26 mouse cellular contexts compared by ENCODE assay signal in genomic region chr8:30797341-30797740, GRCm38 (mm10).
DNase-seq lines count a peak whose midpoint lies in the region; ATAC-seq lines count a peak whose summit lies in the region.
"Had no signal": no experiment of that assay in that cellular context is flagged by ENCODE, and none has a peak within 500 bp of the region (broad histone marks: within the 10 kb centered on the region; RNA-seq: fewer than 3 reads in every experiment).

No protein-coding gene starts in this region.

- no peaks in the 10 kb centered on the region for H3K36me3 ChIP-seq in forebrain, embryonic 14.5 days (ENCODE audit: control insufficient read depth, insufficient read depth, low read length)
- no peaks in the 10 kb centered on the region for H3K36me3 ChIP-seq in forebrain, embryonic 16.5 days (ENCODE audit: control insufficient read depth, insufficient read depth)
- no peaks in the 10 kb centered on the region for H3K36me3 ChIP-seq in kidney, embryonic 14.5 days (ENCODE audit: control insufficient read depth, insufficient read depth, low read length)
- H3K36me3 ChIP-seq: forebrain, embryonic 10.5 days; heart, embryonic 15.5 days; limb, embryonic 10.5 days; liver, embryonic 15.5 days; midbrain, embryonic 10.5 days; neural tube, embryonic 15.5 days had no signal

- H3K9me3 ChIP-seq in forebrain, embryonic 14.5 days (replicated peaks; ENCODE audit: control insufficient read depth, low read length), result no peaks in the 10 kb centered on the region
- no peaks in the 10 kb centered on the region for H3K9me3 ChIP-seq in forebrain, embryonic 16.5 days (ENCODE audit: control insufficient read depth, low read length)
- no peaks in the 10 kb centered on the region for H3K9me3 ChIP-seq in kidney, embryonic 14.5 days (ENCODE audit: control insufficient read depth, low read length)
- H3K9me3 ChIP-seq: heart, embryonic 15.5 days; limb, embryonic 10.5 days; liver, embryonic 15.5 days; neural tube, embryonic 15.5 days had no signal

- H3K27ac ChIP-seq in forebrain, embryonic 14.5 days (ENCODE audit: low read depth, low read length), result no peak overlapping the region
- no peak overlapping the region for H3K27ac ChIP-seq in forebrain, embryonic 16.5 days (ENCODE audit: low read length)
- H3K27ac ChIP-seq in kidney, embryonic 14.5 days (ENCODE audit: low read depth, low read length), result no peak overlapping the region
- H3K27ac ChIP-seq: forebrain, embryonic 10.5 days; heart, embryonic 15.5 days; hindbrain, embryonic 14.5 days; left cerebral cortex, adult 2 months; limb, embryonic 10.5 days; liver, embryonic 15.5 days; midbrain, embryonic 10.5 days; neural tube, embryonic 15.5 days had no signal

- no peak overlapping the region for H3K4me2 ChIP-seq in forebrain, embryonic 14.5 days (ENCODE audit: low read length)
- no peak overlapping the region for H3K4me2 ChIP-seq in forebrain, embryonic 16.5 days (ENCODE audit: low read length)
- no peak overlapping the region for H3K4me2 ChIP-seq in kidney, embryonic 14.5 days (replicated peaks; ENCODE audit: low read depth, low read length)
- H3K4me2 ChIP-seq: heart, embryonic 15.5 days; hindbrain, embryonic 14.5 days; liver, embryonic 15.5 days; neural tube, embryonic 15.5 days had no signal

- peak; percentile 17 for DNase-seq in forebrain, embryonic 14.5 days (ENCODE audit: low spot score)
- DNase-seq in brain, adult 2 months (ENCODE audit: low read depth, low spot score), result peak; percentile 19
- peak; percentile 17 for DNase-seq in cerebellum, adult 8-10 months
- DNase-seq in cerebellum, postnatal 36 days, result peak; percentile 52 to 53
- no peak for DNase-seq in frontal cortex, postnatal 14 days (ENCODE audit: low spot score in 2 of 2)
- no peak for DNase-seq in spleen, adult 12 weeks (ENCODE audit: low spot score)
- DNase-seq: adrenal gland, postnatal 25 days; heart, postnatal 36 days; kidney, adult 8-10 months; kidney, postnatal 25 days; liver; lung, postnatal 4 days; right cerebral cortex, adult 18-20 months; right cerebral cortex, postnatal 4 days; thymus, adult 2 months; thymus, postnatal 4 days had no signal

- H3K4me3 ChIP-seq in forebrain, embryonic 14.5 days (ENCODE audit: low read depth, low read length), result no peak overlapping the region
- H3K4me3 ChIP-seq in forebrain, embryonic 16.5 days (replicated peaks; ENCODE audit: low read length), result no peak overlapping the region
- no peak overlapping the region for H3K4me3 ChIP-seq in kidney, embryonic 14.5 days (ENCODE audit: low read length)
- H3K4me3 ChIP-seq: forebrain, embryonic 10.5 days; heart, embryonic 15.5 days; left cerebral cortex, adult 2 months; limb, embryonic 10.5 days; liver, embryonic 15.5 days; midbrain, embryonic 10.5 days; neural tube, embryonic 15.5 days had no signal

- 97% methylated on average over 1 of the region's 1 CpGs for WGBS in forebrain, embryonic 14.5 days
- 100% methylated on average over 1 of the region's 1 CpGs for WGBS in forebrain, embryonic 16.5 days
- WGBS in kidney, embryonic 14.5 days, result 89% methylated on average over 1 of the region's 1 CpGs

- no peaks in the 10 kb centered on the region for H3K4me1 ChIP-seq in forebrain, embryonic 14.5 days (ENCODE audit: control insufficient read depth, insufficient read depth, low read length)
- H3K4me1 ChIP-seq in forebrain, embryonic 16.5 days (replicated peaks; ENCODE audit: control insufficient read depth, insufficient read depth, low read length), result no peaks in the 10 kb centered on the region
- no peaks in the 10 kb centered on the region for H3K4me1 ChIP-seq in kidney, embryonic 14.5 days (ENCODE audit: control insufficient read depth, insufficient read depth, low read length)
- H3K4me1 ChIP-seq: forebrain, embryonic 10.5 days; heart, embryonic 15.5 days; limb, embryonic 10.5 days; liver, embryonic 15.5 days; midbrain, embryonic 10.5 days; neural tube, embryonic 15.5 days had no signal

- ATAC-seq in forebrain, embryonic 14.5 days, result no peak
- no peak for ATAC-seq in forebrain, embryonic 16.5 days
- no peak for ATAC-seq in kidney, embryonic 14.5 days (ENCODE audit: low FRiP score, low TSS enrichment)

- no peaks in the 10 kb centered on the region for H3K27me3 ChIP-seq in forebrain, embryonic 14.5 days (replicated peaks; ENCODE audit: control insufficient read depth, insufficient read depth, low read length)
- no peaks in the 10 kb centered on the region for H3K27me3 ChIP-seq in forebrain, embryonic 16.5 days (replicated peaks; ENCODE audit: control insufficient read depth, insufficient read depth, low read length)
- H3K27me3 ChIP-seq in kidney, embryonic 14.5 days (ENCODE audit: control insufficient read depth, insufficient read depth, low read length), result no peaks in the 10 kb centered on the region
- H3K27me3 ChIP-seq: heart, embryonic 15.5 days; liver, embryonic 15.5 days; neural tube, embryonic 15.5 days had no signal

- no peak overlapping the region for H3K9ac ChIP-seq in forebrain, embryonic 14.5 days (ENCODE audit: low read length)
- H3K9ac ChIP-seq in forebrain, embryonic 16.5 days (replicated peaks; ENCODE audit: low read depth, low read length), result no peak overlapping the region
- H3K9ac ChIP-seq in kidney, embryonic 14.5 days (ENCODE audit: low read depth, low read length), result no peak overlapping the region
- H3K9ac ChIP-seq: heart, embryonic 15.5 days; hindbrain, embryonic 14.5 days; liver, embryonic 15.5 days; neural tube, embryonic 15.5 days had no signal

Comparison
In these comparisons a context has a peak if more than half of its experiments do, and no peak if none do; other contexts are left out.
1. DNase-seq: peak in forebrain, embryonic 14.5 days (single experiment), brain, adult 2 months (single experiment), cerebellum, adult 8-10 months (single experiment) and cerebellum, postnatal 36 days (2 of 2); none in frontal cortex, postnatal 14 days (0 of 2) and spleen, adult 12 weeks (single experiment).